Mouse (Mus musculus) heart, postnatal 0 days (tissue): ENCODE data around the gene Arhgap15.

Source experiments
- CTCF ChIP-seq: IDR thresholded peaks from 2 replicates; pipeline ENCODE4 v1.5.1; 2016; ENCODE audit warnings: antibody characterized with exemption, control low read depth, low read depth
- EP300 ChIP-seq: IDR thresholded peaks from 2 replicates; pipeline ENCODE4 v1.6.1; 2016; ENCODE audit warnings: antibody characterized with exemption, low read depth

- TF ChIP-seq CTCF (no peak), EP300 (no peak)
Measured at GRCm38 (mm10) chr2:44257946-44258345, 509.3 kb downstream of the Arhgap15 start.
